Mouse (Mus musculus) ovary, adult 2 months (tissue): Measurements from ENCODE around the gene Rptor. TPM values are rescaled to one million over a fixed set of nuclear protein-coding genes. Genes with fewer than 3 reads are reported as not detected.

Experiments
- polyA plus RNA-seq: library from polyadenylated mRNA; depleted of rRNA; stranded (reverse); fragments of >200 nt; gene quantifications from 2 replicates; pipeline ENCODE4 v1.2.3, GENCODE M21; 2012; rRNA removed

The Rptor gene
- polyA plus RNA-seq = 41.4 and 41.7 TPM in 2 replicates

GRCm38 (mm10) chr11:119602763-119603526 lies at the start of gene Rptor:
Gene Rptor, plus strand, starts transcription at chr11:119602905.

GRCm38 (mm10) chr11:119913291-119913934 lies 310.7 kb downstream of the Rptor start, which contains the start of gene Chmp6:
Gene Chmp6, plus strand, starts transcription at chr11:119913441.

GRCm38 (mm10) chr11:119942727-119943427 lies 340.2 kb downstream of the Rptor start, which contains the start of gene Baiap2:
Gene Baiap2, plus strand, starts transcription at chr11:119942763.

Other genes starting within 250 kb of the Rptor start
- 49.3 and 55.6 TPM in 2 replicates for gene Sgsh, start 247.4 kb upstream of the Rptor start, polyA plus RNA-seq
- 31.6 and 41.4 TPM in 2 replicates for gene Slc26a11, start 247.3 kb upstream of the Rptor start, polyA plus RNA-seq
- 33.7 and 44.6 TPM in 2 replicates for gene Rnf213, start 209.8 kb upstream of the Rptor start, polyA plus RNA-seq
- gene Endov, start 111.6 kb upstream of the Rptor start, polyA plus RNA-seq = 27.0 and 32.1 TPM in 2 replicates
- gene Nptx1, start 55.2 kb upstream of the Rptor start, polyA plus RNA-seq = 3.5 and 4.6 TPM in 2 replicates